Mouse (Mus musculus) C2C12 (cell line): ENCODE data around the gene Tmx1.

ENCODE experiments used
- CTCF ChIP-seq: IDR thresholded peaks from one replicate; pipeline ENCODE4 v1.5.1; 2011; ENCODE audit not compliant: control insufficient read depth, insufficient read depth, insufficient read length
- MYOD1 ChIP-seq: IDR thresholded peaks from one replicate; pipeline ENCODE4 v1.6.1; 2011; ENCODE audit warnings: low read depth; ENCODE audit not compliant: control insufficient read depth, insufficient read length
- MYOG ChIP-seq: IDR thresholded peaks from one replicate; pipeline ENCODE4 v1.6.1; 2011; ENCODE audit not compliant: control insufficient read depth, insufficient read length; ENCODE audit errors: extremely low read depth
- USF1 ChIP-seq: IDR thresholded peaks from one replicate; pipeline ENCODE4 v1.6.1; 2011; ENCODE audit warnings: low read depth, mild to moderate bottlenecking, control low read depth, moderate library complexity

DNA sequence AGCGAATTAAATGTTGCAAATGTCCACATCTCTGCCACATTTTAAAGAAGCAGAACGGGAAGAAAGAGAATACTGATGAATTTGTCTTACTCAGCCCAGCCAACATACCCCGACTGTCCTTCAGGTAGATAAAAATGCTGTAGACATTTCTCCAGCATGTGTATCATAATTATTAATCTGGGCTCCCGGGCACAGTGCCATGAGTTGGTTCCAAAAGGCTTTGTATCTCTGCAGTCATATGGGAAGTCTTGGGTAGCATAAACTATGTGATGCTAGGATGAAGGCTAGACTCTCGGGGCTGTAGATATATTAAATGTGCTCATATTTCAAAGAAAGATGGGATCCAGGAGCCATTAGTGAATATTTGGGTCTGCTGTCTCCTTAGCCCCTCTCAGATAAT is 53.1 kb downstream of the Tmx1 start:
- TF ChIP-seq USF1, result no peak
- TF ChIP-seq CTCF, result no peak
- no peak for TF ChIP-seq MYOD1
- TF ChIP-seq MYOG, result no peak
